Mouse (Mus musculus): ENCODE data around the gene Fndc3b.

Fndc3b gene

GRCm38 (mm10) chr3:27584607-27585605 is 126.2 kb downstream of the Fndc3b start:
- DNase-seq = no peak

GRCm38 (mm10) chr3:27581931-27582840 is 128.9 kb downstream of the Fndc3b start:
- DNase-seq = no peak

- DNase-seq = no peak
Measured at GRCm38 (mm10) chr3:27580956-27581355, 130.2 kb downstream of the Fndc3b start.

- no peak for DNase-seq
Measured at GRCm38 (mm10) chr3:27579894-27580613, 131.1 kb downstream of the Fndc3b start.

- DNase-seq = no peak
Measured at GRCm38 (mm10) chr3:27579229-27579628, 131.9 kb downstream of the Fndc3b start.

GRCm38 (mm10) chr3:27577349-27578025 is 133.6 kb downstream of the Fndc3b start:
- no peak for DNase-seq

- no peak for DNase-seq
Measured at GRCm38 (mm10) chr3:27574241-27574640, 136.9 kb downstream of the Fndc3b start.

- DNase-seq = no peak
Measured at GRCm38 (mm10) chr3:27573458-27573857, 137.6 kb downstream of the Fndc3b start.

GRCm38 (mm10) chr3:27572305-27572704 is 138.8 kb downstream of the Fndc3b start:
- DNase-seq = no peak

- DNase-seq = no peak
Measured at GRCm38 (mm10) chr3:27565314-27565713, 145.8 kb downstream of the Fndc3b start.

GRCm38 (mm10) chr3:27563047-27563624 is 148.0 kb downstream of the Fndc3b start:
- DNase-seq = no peak

GRCm38 (mm10) chr3:27562476-27562875 is 148.6 kb downstream of the Fndc3b start:
- DNase-seq = no peak

GRCm38 (mm10) chr3:27561921-27562320 is 149.2 kb downstream of the Fndc3b start:
- DNase-seq = no peak

- no peak for DNase-seq
Measured at GRCm38 (mm10) chr3:27559316-27559715, 151.8 kb downstream of the Fndc3b start.

GRCm38 (mm10) chr3:27557100-27558004 is 153.8 kb downstream of the Fndc3b start:
- no peak for DNase-seq

GRCm38 (mm10) chr3:27555401-27555940 is 155.6 kb downstream of the Fndc3b start:
- DNase-seq = no peak

GRCm38 (mm10) chr3:27554325-27554724 is 156.8 kb downstream of the Fndc3b start:
- no peak for DNase-seq

GRCm38 (mm10) chr3:27553781-27554180 is 157.3 kb downstream of the Fndc3b start:
- no peak for DNase-seq

- DNase-seq = no peak
Measured at GRCm38 (mm10) chr3:27551005-27551404, 160.1 kb downstream of the Fndc3b start.

GRCm38 (mm10) chr3:27550409-27550808 is 160.7 kb downstream of the Fndc3b start:
- DNase-seq = no peak
